Mouse (Mus musculus) E14TG2a.4 (cell line): ENCODE results near the gene Gpc6.

Experiments
- CTCF ChIP-seq: conservative IDR thresholded peaks from 2 replicates; pipeline ENCODE4 v1.5.1; 2014; ENCODE audit warnings: low read length
- NANOG ChIP-seq: IDR thresholded peaks from 2 replicates; pipeline ENCODE4 v1.6.1; 2014; ENCODE audit warnings: borderline replicate concordance, low read length, mixed read lengths
- POU5F1 ChIP-seq: IDR thresholded peaks from 2 replicates; pipeline ENCODE4 v1.6.1; 2014; ENCODE audit warnings: low read length, borderline replicate concordance

DNA sequence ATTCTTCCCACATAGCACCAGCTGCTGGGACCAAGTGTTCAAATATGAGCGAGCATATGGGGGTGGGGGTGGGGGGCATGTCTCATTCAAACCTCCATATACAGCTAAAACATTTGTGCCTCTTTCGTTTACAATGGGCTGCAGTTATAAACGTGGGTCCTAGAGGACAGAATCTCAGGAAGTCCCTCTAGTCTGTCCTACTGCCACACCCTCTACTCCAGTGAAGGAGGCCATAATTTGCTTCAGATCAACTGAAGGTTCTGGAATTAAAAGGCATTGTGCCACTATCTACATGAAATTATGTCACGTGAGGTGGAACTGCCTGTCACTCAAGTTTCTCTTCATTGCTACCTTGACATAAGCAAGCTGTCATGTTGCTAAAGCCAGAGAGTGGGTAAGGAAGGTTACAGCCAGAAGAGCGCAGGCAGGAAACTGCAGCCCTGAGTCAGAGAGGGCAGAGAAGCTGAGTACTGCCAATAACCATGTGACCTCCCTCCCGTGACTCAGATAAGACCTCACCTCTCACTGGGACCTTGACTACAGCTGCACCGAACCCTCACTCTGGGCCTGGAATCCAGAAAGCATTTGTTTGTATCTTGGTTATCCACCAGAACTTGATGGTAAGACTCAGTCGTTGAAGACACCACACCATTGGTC lies 1067.6 kb downstream of the Gpc6 start:
- TF ChIP-seq CTCF (no peak), NANOG (no peak), POU5F1 (no peak)
